Mouse (Mus musculus) left cerebral cortex, adult 11 months (tissue): Measurements from ENCODE around the gene Errfi1.
"Not testable (repeated sequence)": the region's sequence is repeated elsewhere in the genome, so short reads cannot be mapped to it uniquely, and the experiment has no call there.

ENCODE experiments used
- DNase-seq: peaks from one replicate; pipeline ENCODE4 v3.0.0; 2022; ENCODE audit warnings: low spot score

Errfi1 gene

DNA sequence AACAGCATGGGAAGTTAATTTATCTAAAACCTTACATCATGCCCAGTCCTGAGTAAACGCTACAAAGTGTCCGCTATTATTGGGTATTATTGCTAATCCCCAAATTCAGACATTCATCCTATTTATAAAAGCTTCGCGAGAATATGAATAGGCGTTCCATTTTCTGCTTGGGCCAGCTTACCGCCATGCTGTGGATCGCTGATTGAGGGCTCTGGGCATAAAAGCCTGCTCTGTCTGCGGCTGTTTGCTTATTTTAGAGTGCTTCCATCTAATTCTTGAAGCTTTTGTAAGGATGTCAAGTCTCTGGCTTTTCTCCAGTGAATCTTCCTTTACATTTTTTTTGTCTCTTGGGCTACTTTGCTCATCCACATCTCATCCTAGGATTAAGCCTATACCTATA, 7.4 kb upstream of the Errfi1 start:
- DNase-seq = no peak

DNA sequence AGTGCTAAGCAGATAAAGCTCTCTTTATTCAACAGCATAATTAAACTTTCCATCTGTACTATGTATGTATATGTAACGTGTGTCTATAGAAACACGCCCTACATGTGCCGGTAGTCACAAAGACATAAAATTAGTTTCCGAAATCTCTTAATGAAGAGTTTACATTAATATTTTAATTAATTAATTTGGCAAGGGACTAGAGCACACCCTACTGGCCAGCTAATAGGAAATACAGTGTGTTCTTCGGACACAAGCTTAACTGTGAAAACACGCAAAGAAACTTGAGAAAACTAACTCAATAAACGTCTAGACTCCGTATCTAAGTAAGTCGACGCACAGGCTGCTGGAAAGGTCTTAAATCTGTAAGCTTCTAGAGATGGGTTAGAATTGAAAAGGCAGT, 3.8 kb upstream of the Errfi1 start:
- no peak for DNase-seq

- DNase-seq = no peak
Observed at GRCm38 (mm10) chr4:150850893-150851292, 2.8 kb upstream of the Errfi1 start.

DNA sequence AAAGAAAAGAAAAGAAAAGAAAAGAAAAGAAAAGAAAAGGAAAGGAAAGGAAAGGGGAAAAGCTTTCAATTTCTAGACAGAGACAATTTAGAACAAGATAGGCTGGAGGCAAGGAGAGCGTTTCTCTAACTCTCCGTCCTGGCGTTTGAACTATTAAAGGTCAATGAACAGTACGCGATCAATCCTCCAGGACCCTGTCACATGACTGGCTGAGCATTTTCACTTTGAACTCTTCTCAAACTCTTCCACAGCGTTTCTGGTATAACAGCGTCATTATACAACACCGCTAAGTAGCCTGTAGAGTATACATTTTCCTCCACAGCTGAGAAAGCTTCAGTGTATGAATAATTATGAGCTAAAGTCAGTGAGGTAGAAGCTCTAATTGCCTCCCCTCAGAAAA, 1.7 kb upstream of the Errfi1 start:
- no peak for DNase-seq

DNA sequence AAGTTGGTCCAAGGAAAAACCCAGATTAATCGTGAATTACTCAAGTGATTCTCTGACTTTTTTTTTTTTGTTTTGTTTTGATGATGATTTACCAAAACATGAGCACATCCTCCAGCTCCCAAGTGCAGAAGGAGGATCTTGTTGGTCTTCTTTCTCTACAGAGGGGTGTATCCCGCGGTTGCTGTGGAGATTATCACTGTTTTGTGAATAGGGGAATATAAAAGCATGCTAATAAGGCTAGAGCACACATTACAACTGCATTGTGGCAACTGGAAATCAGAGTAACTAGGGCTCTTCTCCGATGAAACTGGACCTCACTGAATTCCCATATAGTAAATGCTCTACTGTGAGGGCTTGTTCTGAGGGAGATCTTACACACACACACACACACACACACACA, 1.2 kb upstream of the Errfi1 start:
- DNase-seq = no peak

DNA sequence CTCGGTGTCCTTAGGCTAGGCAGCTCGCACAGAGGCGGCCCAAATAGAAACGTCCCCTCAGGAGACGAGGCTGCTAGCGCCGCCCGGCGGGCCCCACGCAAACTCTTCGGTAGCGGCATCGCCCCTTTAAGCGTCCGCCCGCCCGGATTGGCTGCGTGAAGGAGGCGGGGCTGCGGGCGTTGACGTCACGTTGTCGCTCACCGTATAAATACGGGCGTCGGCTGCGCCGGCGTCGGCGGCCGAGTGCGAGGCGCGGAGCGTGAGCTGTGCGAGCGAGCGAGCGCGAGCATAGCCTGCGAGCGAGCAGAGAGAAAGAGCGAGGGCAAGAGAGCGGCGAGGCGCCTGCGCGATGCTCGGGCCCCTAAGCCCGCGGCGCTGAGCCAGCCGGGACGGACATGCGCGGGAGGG, 1.1 kb downstream of the Errfi1 start:
- peak; percentile 86 for DNase-seq

DNA sequence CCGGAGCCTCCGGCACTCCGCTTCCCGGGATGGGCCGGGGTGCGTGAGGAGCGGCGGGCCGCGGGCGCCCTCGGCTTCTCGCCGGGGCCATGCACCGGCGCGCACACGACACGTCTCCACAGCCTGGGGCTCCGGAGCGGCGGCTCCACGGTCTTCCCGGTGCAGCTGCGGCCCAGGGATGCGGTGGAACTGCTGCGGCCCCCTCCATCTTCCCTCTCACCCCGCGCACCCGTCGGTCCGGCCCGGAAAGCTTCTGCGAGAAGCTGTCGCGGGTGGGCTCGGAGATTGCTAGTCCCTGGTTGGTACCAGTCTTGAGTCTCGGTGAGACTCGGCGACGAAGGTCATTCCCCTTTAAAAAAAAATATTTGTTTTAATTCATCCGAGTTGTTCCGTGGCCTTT, 1.6 kb downstream of the Errfi1 start:
- no peak for DNase-seq

DNA sequence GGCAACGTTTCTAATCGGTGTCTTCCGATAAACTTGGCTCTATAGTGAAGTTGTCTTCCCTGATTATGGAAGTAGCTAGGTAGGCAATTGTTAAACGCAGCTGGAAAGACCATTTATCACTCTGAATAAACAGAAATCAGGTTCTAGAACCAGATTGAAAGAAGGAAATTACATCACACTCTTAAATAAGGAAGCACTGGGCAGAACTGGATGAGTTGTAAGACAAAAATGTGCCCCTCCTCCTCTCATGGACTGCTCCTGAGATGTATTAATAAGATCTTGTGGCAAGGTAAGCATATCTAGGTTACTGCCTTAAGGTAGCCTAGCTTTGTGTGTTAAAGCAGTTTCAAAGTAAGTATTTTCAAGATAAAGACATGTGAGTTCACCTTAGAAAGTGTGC, 6.8 kb downstream of the Errfi1 start:
- no peak for DNase-seq

GRCm38 (mm10) chr4:150861161-150861560, 7.4 kb downstream of the Errfi1 start:
- no peak for DNase-seq

GRCm38 (mm10) chr4:150862626-150863375, 9.1 kb downstream of the Errfi1 start:
- no peak for DNase-seq

DNA sequence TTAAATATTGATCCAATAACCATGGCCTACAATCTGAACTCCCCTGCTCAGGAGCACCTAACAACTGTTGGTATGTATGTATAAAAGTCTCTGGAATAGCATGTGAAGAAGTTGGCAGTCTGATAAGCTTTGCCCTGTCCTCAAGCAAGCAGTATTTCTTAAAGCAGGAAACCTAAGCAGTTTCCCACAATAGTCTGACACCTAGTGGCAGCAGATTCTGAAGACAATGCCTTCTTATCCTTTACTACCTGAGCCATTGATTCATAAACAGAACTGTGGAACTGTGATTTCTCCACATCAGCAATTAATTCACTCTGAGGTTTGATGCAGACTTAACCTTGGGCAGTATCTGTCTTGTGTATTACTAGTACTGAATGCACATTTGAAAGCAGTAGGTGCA, 11.7 kb downstream of the Errfi1 start:
- DNase-seq = no peak

DNA sequence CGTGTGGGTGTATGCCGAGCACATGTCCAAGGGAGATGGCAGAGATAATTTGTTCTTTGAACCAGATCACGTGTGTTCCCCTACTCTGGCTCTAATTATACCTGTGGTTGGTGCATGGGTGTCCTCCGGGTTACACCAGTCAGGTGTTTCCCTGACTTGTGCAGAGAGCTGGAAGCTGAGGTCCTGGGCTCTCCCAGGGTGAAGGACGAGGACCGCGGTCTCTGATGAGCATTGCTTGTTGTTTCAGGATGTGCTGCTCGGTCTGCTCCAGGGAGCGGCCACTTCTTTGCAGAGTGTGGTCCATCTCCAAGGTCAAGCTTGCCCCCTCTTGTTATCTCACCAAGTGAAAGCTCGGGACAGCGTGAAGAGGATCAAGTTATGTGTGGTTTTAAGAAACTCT, 12.3 kb downstream of the Errfi1 start:
- DNase-seq = no peak

GRCm38 (mm10) chr4:150866494-150866893, 12.8 kb downstream of the Errfi1 start:
- DNase-seq = no peak

DNA sequence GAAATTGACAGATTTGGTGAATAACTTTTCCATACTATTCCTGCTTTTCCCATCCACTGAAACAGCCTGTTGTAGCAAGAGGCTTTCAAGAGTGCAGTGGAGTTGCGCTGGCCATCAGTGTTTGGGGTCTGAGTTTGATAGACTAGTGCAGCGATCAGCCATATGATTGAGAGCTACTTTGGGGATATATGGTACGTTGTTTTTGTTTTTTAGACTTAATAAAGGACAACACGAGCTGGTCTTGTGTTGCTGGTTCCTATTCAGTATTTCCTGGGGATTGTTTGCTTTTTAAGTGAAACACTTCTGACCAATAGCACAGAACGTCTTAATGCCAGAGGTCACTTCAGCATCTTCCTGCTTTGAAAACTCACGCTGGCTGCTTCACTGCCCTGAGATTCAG, 14.4 kb downstream of the Errfi1 start:
- DNase-seq = no peak

- no peak for DNase-seq
Observed at GRCm38 (mm10) chr4:150868859-150869258, 15.1 kb downstream of the Errfi1 start.

- no peak for DNase-seq
Observed at GRCm38 (mm10) chr4:150869276-150870197, 15.8 kb downstream of the Errfi1 start.

GRCm38 (mm10) chr4:150870963-150871391, 17.3 kb downstream of the Errfi1 start:
- no peak for DNase-seq

DNA sequence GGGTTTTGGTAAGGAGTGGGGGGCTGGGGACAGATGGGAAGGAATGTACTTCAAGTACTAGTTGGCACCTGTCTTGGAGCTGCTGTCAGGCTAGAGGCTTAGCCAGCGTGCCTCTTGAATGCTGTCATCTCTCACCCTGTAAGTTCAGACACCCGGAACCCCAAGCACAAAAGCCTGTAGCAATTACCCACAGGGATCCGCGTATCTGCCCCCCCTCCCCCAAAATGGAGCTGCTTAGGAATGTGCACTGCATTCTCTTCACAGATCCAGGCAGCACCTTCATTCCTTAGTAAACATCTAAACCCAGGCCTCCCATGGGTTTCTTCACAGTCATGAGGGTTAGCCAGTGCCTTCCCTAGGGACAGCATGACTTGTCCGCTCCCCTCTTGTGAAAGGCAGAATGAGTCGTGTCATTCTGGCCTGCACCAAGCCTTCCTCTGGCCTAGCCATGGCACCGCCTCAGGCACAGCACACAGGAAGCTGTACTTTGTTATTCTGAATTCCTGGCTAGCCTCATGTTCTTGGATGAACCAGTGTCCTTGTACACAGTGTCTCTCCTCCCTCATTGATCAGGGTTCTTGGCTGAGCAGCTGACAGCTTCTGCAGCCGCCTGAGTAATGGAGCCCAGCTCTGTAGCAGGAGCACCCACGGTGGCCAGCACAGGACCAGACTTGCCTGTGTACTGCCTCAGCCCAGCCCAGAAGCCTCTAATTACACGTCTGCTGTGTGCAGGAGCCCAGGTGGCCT, 17.8 kb downstream of the Errfi1 start:
- no peak for DNase-seq

GRCm38 (mm10) chr4:150872139-150872651, 18.5 kb downstream of the Errfi1 start:
- no peak for DNase-seq

DNA sequence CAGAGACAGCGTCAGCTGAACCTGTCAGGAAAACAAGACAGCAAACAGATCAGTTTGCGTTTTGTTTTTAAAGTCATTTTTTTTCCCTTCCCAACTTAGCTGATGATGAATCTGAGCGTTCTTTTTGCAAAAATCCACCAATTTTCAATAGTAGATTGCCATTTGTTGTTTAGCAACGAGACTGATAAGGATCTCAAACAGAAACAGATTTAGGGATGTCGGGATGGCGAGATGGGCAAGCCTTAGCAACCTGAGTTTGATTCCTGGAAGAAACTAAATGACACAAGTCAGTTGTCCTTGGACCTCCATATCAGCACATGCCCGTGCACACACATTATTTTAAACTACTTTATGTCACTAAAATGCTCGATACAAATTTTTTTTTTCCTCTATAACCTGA, 19.0 kb downstream of the Errfi1 start:
- no peak for DNase-seq

DNA sequence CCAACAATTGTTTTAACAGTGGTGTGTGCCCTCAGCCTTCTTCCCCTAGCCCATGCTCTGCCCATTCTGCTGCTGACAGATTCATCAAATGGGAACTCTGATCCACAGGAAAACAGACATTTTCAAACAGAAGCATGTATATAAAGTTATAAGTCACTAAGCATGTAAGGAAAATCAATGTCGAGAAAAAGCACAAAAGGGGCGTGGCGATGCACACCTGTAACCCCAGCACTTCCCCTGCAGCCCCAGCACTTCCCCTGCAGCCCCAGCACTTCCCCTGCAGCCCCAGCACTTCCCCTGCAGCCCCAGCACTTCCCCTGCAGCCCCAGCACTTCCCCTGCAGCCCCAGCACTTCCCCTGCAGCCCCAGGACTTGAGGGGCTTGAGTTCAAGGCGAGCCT, 20.7 kb downstream of the Errfi1 start:
- DNase-seq = not testable (repeated sequence)

DNA sequence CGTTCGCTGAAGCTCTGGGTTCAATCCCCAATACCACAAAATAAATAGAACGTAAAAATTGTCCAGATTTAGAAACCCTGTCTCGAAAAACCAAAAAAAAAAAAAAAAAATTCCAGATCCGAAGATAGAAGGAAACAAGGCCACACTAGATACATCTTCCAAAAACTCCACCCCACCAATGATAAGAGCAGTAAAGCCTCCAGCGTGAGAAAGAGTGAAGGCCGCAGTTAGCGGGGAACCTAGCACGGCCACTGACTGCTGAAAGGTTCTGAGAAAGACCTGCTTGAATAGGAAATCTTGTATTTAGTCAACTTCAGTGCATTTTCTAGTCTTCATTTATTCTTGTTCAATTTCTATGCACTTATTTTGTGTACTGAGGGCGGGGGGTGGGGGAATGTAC, 21.7 kb downstream of the Errfi1 start:
- no peak for DNase-seq
